Mouse (Mus musculus) small intestine, adult 2 months (tissue): ENCODE measurements around the gene Insr.
A peak's percentile ranks its signal among the peaks of the same experiment; 100 is the strongest.

Source experiments
- CTCF ChIP-seq: fragments of 200-500 bp; IDR thresholded peaks from 2 replicates; pipeline ENCODE4 v1.5.1; 2012; ENCODE audit warnings: low read depth, mild to moderate bottlenecking, control low read depth, inconsistent platforms, low read length, moderate library complexity, mixed read lengths; ENCODE audit not compliant: insufficient replicate concordance, insufficient read length; ENCODE audit errors: extremely low read depth
- POLR2A ChIP-seq: fragments of 200-500 bp; IDR thresholded peaks from 2 replicates; pipeline ENCODE4 v1.6.1; 2012; ENCODE audit warnings: low read depth, mild to moderate bottlenecking, control low read depth, inconsistent platforms, low read length, moderate library complexity

GRCm38 (mm10) chr8:3278934-3279720 lies at the start of gene Insr:
- peak; percentile 70 for TF ChIP-seq POLR2A
- TF ChIP-seq CTCF: no peak
